Mouse (Mus musculus) liver, adult 2 months (tissue): Measurements from ENCODE around the gene Ankrd31.

Experiments
- CTCF ChIP-seq: fragments of 200-500 bp; IDR thresholded peaks from 2 replicates; pipeline ENCODE4 v1.5.1; 2011; ENCODE audit warnings: low read depth, low read length, control low read depth
- POLR2A ChIP-seq: fragments of 200-500 bp; IDR thresholded peaks from 2 replicates; pipeline ENCODE4 v1.6.1; 2011; ENCODE audit warnings: low read length, control low read depth; ENCODE audit not compliant: insufficient read depth; ENCODE audit errors: extremely low read depth

DNA sequence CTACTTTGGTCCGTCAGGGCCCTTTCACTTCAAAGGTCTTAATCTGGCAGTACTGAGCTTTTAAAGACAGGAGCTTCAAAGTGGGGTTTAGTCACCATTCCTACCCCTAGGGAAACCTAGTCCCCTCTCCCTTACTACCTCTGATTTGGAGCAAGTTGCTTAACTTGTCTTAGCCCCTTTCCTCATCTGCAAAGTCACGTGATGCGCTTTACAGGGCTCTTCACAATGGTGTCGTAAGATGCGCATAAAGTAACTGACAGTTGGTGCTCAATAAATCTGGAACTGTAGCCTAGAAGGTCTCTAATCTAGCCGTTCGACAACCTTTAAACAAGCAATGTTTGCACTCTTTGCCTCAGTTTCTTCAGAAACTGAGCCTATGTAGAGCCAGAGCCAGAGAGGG is 19.8 kb upstream of the Ankrd31 start:
- no peak for TF ChIP-seq POLR2A
- no peak for TF ChIP-seq CTCF
